Mouse (Mus musculus): ENCODE measurements at regions not wholly inside any gene's neighbourhood (a gene's known extent, or its start where the extent isn't known, plus 50 kb on each side); places are given as distances from the start of the nearest gene placed in this dataset.

- DNase-seq (ENCODE audit: low spot score): no peak
Observed at GRCm38 (mm10) chr13:102634236-102634957, 59.0 kb upstream of the Cd180 start.

GRCm38 (mm10) chr13:102636032-102636431 lies 57.3 kb upstream of the Cd180 start:
- DNase-seq (ENCODE audit: low spot score): no peak

GRCm38 (mm10) chr13:102637059-102637458 lies 56.3 kb upstream of the Cd180 start:
- DNase-seq (ENCODE audit: low spot score): no peak

GRCm38 (mm10) chr13:102639651-102640050 lies 53.7 kb upstream of the Cd180 start:
- DNase-seq (ENCODE audit: low spot score): no peak

- no peak for DNase-seq (ENCODE audit: low spot score)
Observed at GRCm38 (mm10) chr13:102640171-102640570, 53.2 kb upstream of the Cd180 start.

All from heart, adult 8-10 months (tissue).